Mouse (Mus musculus): Measurements from ENCODE around the gene Chil4. TPM values are rescaled to one million over a fixed set of nuclear protein-coding genes. Genes with fewer than 3 reads are reported as not detected.
"Not testable (repeated sequence)": the region's sequence is repeated elsewhere in the genome, so short reads cannot be mapped to it uniquely, and the experiment has no call there.

The Chil4 gene
- not detected in 2 replicates for polyA plus RNA-seq (2012; rRNA removed)
- not detected in 2 replicates for polyA plus RNA-seq (2014; fragmentation: Nextera tagmentation; extraction: Ambion mirVana)

GRCm38 (mm10) chr3:106219407-106219806 is at the start of gene Chil4:
Gene Chil4, minus strand, starts transcription at chr3:106219507.
- Histone ChIP-seq H3K4me1 (replicated peaks; ENCODE audit: control insufficient read depth in 2 of 2, insufficient read depth in 2 of 2, low read length in 1 of 2) (no peaks in the 10 kb centered on the region), H3K4me3 (ENCODE audit: insufficient read depth in 1 of 2, low read depth in 2 of 2, low read length in 2 of 2) (no peak within 1 kb of the TSS), H3K9ac (replicated peaks) (no peak within 1 kb of the TSS), H3K27me3 (ENCODE audit: control insufficient read depth, insufficient read depth, low read length) (no peaks in the 10 kb centered on the region), H3K27ac (no peak within 1 kb of the TSS), H3K4me2 (ENCODE audit: low read depth) (no peak within 1 kb of the TSS), H3K36me3 (replicated peaks; ENCODE audit: control insufficient read depth, insufficient read depth, low read depth) (no peaks in the 10 kb centered on the region), H3K9me3 (ENCODE audit: control insufficient read depth, low read length) (no peaks in the 10 kb centered on the region)
- TF ChIP-seq CTCF (IDR thresholded peaks at IDR 0.05; ENCODE audit: low read depth) (no peak), EP300 (IDR thresholded peaks at IDR 0.05; ENCODE audit: low read depth) (no peak)
- DNase-seq (ENCODE audit: low read depth in 3 of 3, low spot score in 3 of 3) (no peak), ATAC-seq (ENCODE audit: insufficient read depth) (no peak)
- WGBS (ENCODE audit: insufficient replicate concordance) = 76% methylated on average over 2 of the region's 2 CpGs

GRCm38 (mm10) chr3:106265854-106266253 is 46.5 kb upstream of the Chil4 start:
- Histone ChIP-seq H3K9ac (replicated peaks) (no peak overlapping the region), H3K9me3 (ENCODE audit: control insufficient read depth, low read length) (no peaks in the 10 kb centered on the region), H3K4me3 (ENCODE audit: insufficient read depth in 1 of 2, low read depth in 2 of 2, low read length in 2 of 2) (no peak overlapping the region), H3K27me3 (ENCODE audit: control insufficient read depth, insufficient read depth, low read length) (no peaks in the 10 kb centered on the region), H3K36me3 (replicated peaks; ENCODE audit: control insufficient read depth, insufficient read depth, low read depth) (no peaks in the 10 kb centered on the region), H3K4me2 (ENCODE audit: low read depth) (no peak overlapping the region), H3K27ac (no peak overlapping the region), H3K4me1 (replicated peaks; ENCODE audit: control insufficient read depth in 2 of 2, insufficient read depth in 2 of 2, low read length in 1 of 2) (no peaks in the 10 kb centered on the region)
- TF ChIP-seq CTCF (IDR thresholded peaks at IDR 0.05; ENCODE audit: low read depth) (no peak), EP300 (IDR thresholded peaks at IDR 0.05; ENCODE audit: low read depth) (no peak)
- DNase-seq (ENCODE audit: low read depth in 3 of 3, low spot score in 3 of 3) (no peak), ATAC-seq (ENCODE audit: insufficient read depth) (no peak)
- 41% methylated on average over 2 of the region's 2 CpGs for WGBS (ENCODE audit: insufficient replicate concordance)

- Histone ChIP-seq H3K4me1 (replicated peaks; ENCODE audit: control insufficient read depth in 2 of 2, insufficient read depth in 2 of 2, low read length in 1 of 2) (no peaks in the 10 kb centered on the region), H3K9me3 (ENCODE audit: control insufficient read depth, low read length) (no peaks in the 10 kb centered on the region), H3K4me3 (ENCODE audit: insufficient read depth in 1 of 2, low read depth in 2 of 2, low read length in 2 of 2) (no peak overlapping the region), H3K9ac (replicated peaks) (no peak overlapping the region), H3K27ac (no peak overlapping the region), H3K27me3 (ENCODE audit: control insufficient read depth, insufficient read depth, low read length) (no peaks in the 10 kb centered on the region), H3K36me3 (replicated peaks; ENCODE audit: control insufficient read depth, insufficient read depth, low read depth) (no peaks in the 10 kb centered on the region), H3K4me2 (ENCODE audit: low read depth) (no peak overlapping the region)
- ATAC-seq (ENCODE audit: insufficient read depth) (no peak), DNase-seq (ENCODE audit: low read depth in 3 of 3, low spot score in 3 of 3) (no peak)
- TF ChIP-seq EP300 (IDR thresholded peaks at IDR 0.05; ENCODE audit: low read depth) = no peak
Measured at GRCm38 (mm10) chr3:106264854-106265253, 45.5 kb upstream of the Chil4 start.

GRCm38 (mm10) chr3:106257076-106257475 is 37.8 kb upstream of the Chil4 start:
- 64% methylated on average over 11 of the region's 11 CpGs for whole genome bisulfite sequencing (ENCODE audit: insufficient replicate concordance)
- DNase-seq (ENCODE audit: low read depth in 3 of 3, low spot score in 3 of 3); ATAC-seq (ENCODE audit: insufficient read depth): not testable (repeated sequence)

GRCm38 (mm10) chr3:106252719-106253118 is 33.4 kb upstream of the Chil4 start:
- no peak for TF ChIP-seq CTCF (IDR thresholded peaks at IDR 0.05; ENCODE audit: low read depth)
- no peak for TF ChIP-seq EP300 (IDR thresholded peaks at IDR 0.05; ENCODE audit: low read depth)
- Histone ChIP-seq H3K9me3 (ENCODE audit: control insufficient read depth, low read length) (peaks cover 7% of the 10 kb centered on the region), H3K27ac (no peak overlapping the region), H3K4me3 (ENCODE audit: insufficient read depth in 1 of 2, low read depth in 2 of 2, low read length in 2 of 2) (no peak overlapping the region), H3K4me2 (ENCODE audit: low read depth) (no peak overlapping the region), H3K9ac (replicated peaks) (no peak overlapping the region), H3K4me1 (replicated peaks; ENCODE audit: control insufficient read depth in 2 of 2, insufficient read depth in 2 of 2, low read length in 1 of 2) (no peaks in the 10 kb centered on the region), H3K27me3 (ENCODE audit: control insufficient read depth, insufficient read depth, low read length) (no peaks in the 10 kb centered on the region), H3K36me3 (replicated peaks; ENCODE audit: control insufficient read depth, insufficient read depth, low read depth) (no peaks in the 10 kb centered on the region)
- DNase-seq (ENCODE audit: low read depth in 3 of 3, low spot score in 3 of 3) = no peak
- WGBS (ENCODE audit: insufficient replicate concordance) = 55% methylated on average over 6 of the region's 6 CpGs
- no peak for ATAC-seq (ENCODE audit: insufficient read depth)

More at GRCm38 (mm10) chr3:106257076-106257475, 37.8 kb upstream of the Chil4 start:
- H3K36me3 ChIP-seq (replicated peaks; ENCODE audit: control insufficient read depth, insufficient read depth, low read depth); H3K27me3 ChIP-seq (ENCODE audit: control insufficient read depth, insufficient read depth, low read length); H3K9ac ChIP-seq (replicated peaks); H3K4me2 ChIP-seq (ENCODE audit: low read depth); H3K4me1 ChIP-seq (replicated peaks; ENCODE audit: control insufficient read depth in 2 of 2, insufficient read depth in 2 of 2, low read length in 1 of 2); H3K27ac ChIP-seq; H3K4me3 ChIP-seq (ENCODE audit: insufficient read depth in 1 of 2, low read depth in 2 of 2, low read length in 2 of 2); H3K9me3 ChIP-seq (ENCODE audit: control insufficient read depth, low read length): not testable (repeated sequence)

GRCm38 (mm10) chr3:106250763-106251399 is 31.6 kb upstream of the Chil4 start:
- not testable (repeated sequence) for H3K27me3 ChIP-seq (ENCODE audit: control insufficient read depth, insufficient read depth, low read length); H3K9ac ChIP-seq (replicated peaks); ATAC-seq (ENCODE audit: insufficient read depth); H3K36me3 ChIP-seq (replicated peaks; ENCODE audit: control insufficient read depth, insufficient read depth, low read depth); H3K4me1 ChIP-seq (replicated peaks; ENCODE audit: control insufficient read depth in 2 of 2, insufficient read depth in 2 of 2, low read length in 1 of 2); DNase-seq (ENCODE audit: low read depth in 3 of 3, low spot score in 3 of 3); H3K9me3 ChIP-seq (ENCODE audit: control insufficient read depth, low read length); H3K27ac ChIP-seq; H3K4me2 ChIP-seq (ENCODE audit: low read depth); H3K4me3 ChIP-seq (ENCODE audit: insufficient read depth in 1 of 2, low read depth in 2 of 2, low read length in 2 of 2)
- WGBS (ENCODE audit: insufficient replicate concordance) = 44% methylated on average over 5 of the region's 5 CpGs

- not testable (repeated sequence) for ATAC-seq (ENCODE audit: insufficient read depth); H3K9ac ChIP-seq (replicated peaks); H3K4me2 ChIP-seq (ENCODE audit: low read depth); H3K36me3 ChIP-seq (replicated peaks; ENCODE audit: control insufficient read depth, insufficient read depth, low read depth); H3K27ac ChIP-seq; H3K4me1 ChIP-seq (replicated peaks; ENCODE audit: control insufficient read depth in 2 of 2, insufficient read depth in 2 of 2, low read length in 1 of 2); H3K4me3 ChIP-seq (ENCODE audit: insufficient read depth in 1 of 2, low read depth in 2 of 2, low read length in 2 of 2); H3K27me3 ChIP-seq (ENCODE audit: control insufficient read depth, insufficient read depth, low read length); H3K9me3 ChIP-seq (ENCODE audit: control insufficient read depth, low read length); DNase-seq (ENCODE audit: low read depth in 3 of 3, low spot score in 3 of 3)
- 59% methylated on average over 9 of the region's 9 CpGs for WGBS (ENCODE audit: insufficient replicate concordance)
Measured at GRCm38 (mm10) chr3:106247369-106247768, 28.1 kb upstream of the Chil4 start.

GRCm38 (mm10) chr3:106240210-106240609 is 20.9 kb upstream of the Chil4 start:
- not testable (repeated sequence) for H3K4me3 ChIP-seq (ENCODE audit: insufficient read depth in 1 of 2, low read depth in 2 of 2, low read length in 2 of 2); ATAC-seq (ENCODE audit: insufficient read depth); H3K27me3 ChIP-seq (ENCODE audit: control insufficient read depth, insufficient read depth, low read length); H3K9me3 ChIP-seq (ENCODE audit: control insufficient read depth, low read length); H3K27ac ChIP-seq; H3K4me1 ChIP-seq (replicated peaks; ENCODE audit: control insufficient read depth in 2 of 2, insufficient read depth in 2 of 2, low read length in 1 of 2); H3K4me2 ChIP-seq (ENCODE audit: low read depth); H3K9ac ChIP-seq (replicated peaks); DNase-seq (ENCODE audit: low read depth in 3 of 3, low spot score in 3 of 3); H3K36me3 ChIP-seq (replicated peaks; ENCODE audit: control insufficient read depth, insufficient read depth, low read depth)
- 43% methylated on average over 1 of the region's 1 CpGs for WGBS (ENCODE audit: insufficient replicate concordance)
